Mouse (Mus musculus): ENCODE measurements around the gene Gm3854.

Gene Gm3854

GRCm38 (mm10) chr7:6383044-6383455 lies 39.5 kb downstream of the Gm3854 start, which contains the start of gene Zfp28:
Zfp28 (plus strand) TSS chr7:6383295.
- in situ Hi-C loops (cut with MboI, MseI), result loop anchor here (25.0 kb wide), 1 partner anchor 1296 kb away; the partner anchor contains the start of gene Epn1

- in situ Hi-C loops (cut with MboI, MseI), result loop anchor here (25.0 kb wide), 1 partner anchor 1297 kb away; the partner anchor contains the start of gene Epn1
These were observed 40.5 kb downstream of the Gm3854 start for GRCm38 (mm10) chr7:6384011-6384410.

GRCm38 (mm10) chr7:6386995-6387394 lies 43.4 kb downstream of the Gm3854 start:
- in situ Hi-C loops (cut with MboI, MseI), result loop anchor here (25.0 kb wide), 1 partner anchor 1300 kb away; the partner anchor contains the start of gene Epn1

- in situ Hi-C loops (cut with MboI, MseI), result loop anchor here (25.0 kb wide), 1 partner anchor 1302 kb away; the partner anchor contains the start of gene Epn1
These were observed 45.4 kb downstream of the Gm3854 start for GRCm38 (mm10) chr7:6388971-6389370.

GRCm38 (mm10) chr7:6389449-6389848 lies 45.9 kb downstream of the Gm3854 start:
- in situ Hi-C loops (cut with MboI, MseI), result loop anchor here (25.0 kb wide), 1 partner anchor 1302 kb away; the partner anchor contains the start of gene Epn1

- in situ Hi-C loops (cut with MboI, MseI), result loop anchor here (25.0 kb wide), 1 partner anchor 1311 kb away; the partner anchor contains the start of gene Epn1
These were observed 54.7 kb downstream of the Gm3854 start, which contains the start of gene Smim17 for GRCm38 (mm10) chr7:6397996-6398975. Smim17 (plus strand) TSS chr7:6398715.
